Mouse (Mus musculus) adrenal gland, adult 10 weeks (tissue): ENCODE results near the gene Haus4. TPM values are rescaled to one million over a fixed set of nuclear protein-coding genes. Genes with fewer than 3 reads are reported as not detected.

Experiments
- polyA plus RNA-seq: library from polyadenylated mRNA; stranded (reverse); fragments of 350-450 nt; fragmentation: Illumina TruSeq; extraction: RNeasy Lipid Tissue Mini Kit (QIAGEN cat#74804); gene quantifications from one replicate; pipeline ENCODE4 v1.2.3, GENCODE M21; 2014; ENCODE audit warnings: low read depth, low replicate concordance

The Haus4 gene
- polyA plus RNA-seq, result 11.6 TPM

GRCm38 (mm10) chr14:54553975-54554769, at the start of gene Haus4:
Gene Haus4, minus strand, starts transcription at chr14:54554616.

DNA sequence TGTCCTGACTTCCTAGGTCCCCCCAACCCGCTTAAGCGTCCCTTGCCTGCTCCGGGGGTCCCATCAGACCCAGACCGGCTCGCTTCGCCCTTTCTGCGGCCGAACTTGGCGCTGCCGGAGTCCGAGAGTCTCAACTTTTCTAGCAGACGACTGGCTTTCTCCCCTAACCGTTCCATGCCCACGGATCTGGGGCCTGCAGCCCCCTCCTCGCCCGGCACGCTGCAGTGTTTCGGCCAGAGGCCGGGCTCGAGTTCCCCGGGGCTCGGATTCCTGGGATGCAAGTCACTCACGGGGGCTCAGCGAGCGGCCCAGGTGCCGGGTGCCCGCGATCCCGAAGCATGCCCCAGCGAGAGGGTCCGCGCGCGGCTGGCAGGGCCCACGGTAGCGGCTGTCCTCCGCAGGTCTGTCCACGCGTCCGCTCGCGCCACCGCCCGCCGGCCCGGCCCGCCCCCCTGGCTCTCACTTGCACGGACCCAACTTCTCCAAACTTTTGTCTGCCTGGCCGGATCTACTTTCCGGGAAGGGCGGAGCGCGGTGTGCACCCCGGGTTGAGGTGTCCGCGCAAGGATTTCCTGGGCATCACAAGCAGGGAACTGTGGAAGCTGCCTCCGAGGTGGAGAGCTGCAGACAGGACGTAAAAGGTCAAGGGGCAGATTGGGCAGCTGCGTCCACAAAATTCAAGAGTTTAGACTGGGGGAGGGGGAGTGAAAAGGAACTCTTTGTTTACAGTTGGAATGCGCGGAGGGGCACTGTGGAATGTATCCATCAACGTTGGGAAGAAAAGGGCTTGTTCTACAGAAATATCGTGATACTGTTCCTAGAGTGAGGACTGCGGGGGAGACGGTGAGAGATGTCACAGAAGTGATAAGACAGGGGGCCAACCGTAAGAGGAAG, 22.9 kb upstream of the Haus4 start, which contains the start of gene Ajuba:
Gene Ajuba, minus strand, starts transcription at position 470 of the 894 bp plus-strand sequence.

Other genes starting within 250 kb of the Haus4 start
- gene Oxa1l, start 193.8 kb downstream of the Haus4 start, polyA plus RNA-seq, result 15.0 TPM
- 0.41 TPM for gene Slc7a7, start 136.8 kb downstream of the Haus4 start, polyA plus RNA-seq
- gene Mrpl52, start 127.7 kb downstream of the Haus4 start, polyA plus RNA-seq, result 49.0 TPM
- gene Mmp14, start 123.0 kb downstream of the Haus4 start, polyA plus RNA-seq, result 31.8 TPM
- gene Lrp10, start 90.5 kb downstream of the Haus4 start, polyA plus RNA-seq, result 8.6 TPM
- not detected for gene Rem2, start 78.5 kb downstream of the Haus4 start, polyA plus RNA-seq
- 58.8 TPM for gene Prmt5, start 37.1 kb downstream of the Haus4 start, polyA plus RNA-seq
- gene Ajuba, start 22.9 kb upstream of the Haus4 start, polyA plus RNA-seq, result 15.4 TPM
- 1.7 TPM for gene 4931414P19Rik, start 51.4 kb upstream of the Haus4 start, polyA plus RNA-seq
- gene Psmb5, start 63.4 kb upstream of the Haus4 start, polyA plus RNA-seq, result 11.3 TPM
- not detected for gene Psmb11, start 66.8 kb upstream of the Haus4 start, polyA plus RNA-seq
- gene Gm17606, start 86.3 kb upstream of the Haus4 start, polyA plus RNA-seq, result not detected
- gene Cdh24, start 86.7 kb upstream of the Haus4 start, polyA plus RNA-seq, result 0.17 TPM
- 26.5 TPM for gene 1700123O20Rik, start 131.6 kb upstream of the Haus4 start, polyA plus RNA-seq
- gene Acin1, start 132.3 kb upstream of the Haus4 start, polyA plus RNA-seq, result 163 TPM
- not detected for gene Gm29776, start 144.2 kb upstream of the Haus4 start, polyA plus RNA-seq
- not detected for gene Cebpe, start 157.6 kb upstream of the Haus4 start, polyA plus RNA-seq
- 16.3 TPM for gene Slc7a8, start 227.3 kb upstream of the Haus4 start, polyA plus RNA-seq